ENCODE assay signal across 8 mouse cellular contexts in genomic region chr9:42183448-42183847, GRCm38 (mm10). TPM values are rescaled to one million over a fixed set of nuclear protein-coding genes. Genes with fewer than 3 reads are reported as not detected.
A peak's percentile ranks its signal among the peaks of the same experiment; 100 is the strongest.
DNase-seq lines count a peak whose midpoint lies in the region; ATAC-seq lines count a peak whose summit lies in the region.

No protein-coding gene starts in this region.

- H3K4me3 ChIP-seq in heart, embryonic 10.5 days: no peak overlapping the region
- no peak overlapping the region for H3K4me3 ChIP-seq in embryonic facial prominence, embryonic 15.5 days (replicated peaks)
- no peak overlapping the region for H3K4me3 ChIP-seq in midbrain, embryonic 13.5 days (replicated peaks)

- no peaks in the 10 kb centered on the region for H3K36me3 ChIP-seq in heart, embryonic 10.5 days
- no peaks in the 10 kb centered on the region for H3K36me3 ChIP-seq in embryonic facial prominence, embryonic 15.5 days
- no peaks in the 10 kb centered on the region for H3K36me3 ChIP-seq in midbrain, embryonic 13.5 days

- H3K4me2 ChIP-seq in embryonic facial prominence, embryonic 15.5 days (replicated peaks): no peak overlapping the region
- no peak overlapping the region for H3K4me2 ChIP-seq in midbrain, embryonic 13.5 days (replicated peaks)

- no peak overlapping the region for H3K27ac ChIP-seq in heart, embryonic 10.5 days
- peak overlapping the region; percentile 29; the same call in 1 of the 2 replicates for H3K27ac ChIP-seq in embryonic facial prominence, embryonic 15.5 days (replicated peaks)
- H3K27ac ChIP-seq in midbrain, embryonic 13.5 days: peak overlapping the region; percentile 73

- no peak overlapping the region for H3K9ac ChIP-seq in embryonic facial prominence, embryonic 15.5 days
- no peak overlapping the region for H3K9ac ChIP-seq in midbrain, embryonic 13.5 days (replicated peaks)

- ATAC-seq in embryonic facial prominence, embryonic 15.5 days (ENCODE audit: insufficient number of reproducible peaks, low FRiP score, low TSS enrichment, low read depth): no peak
- peak; percentile 69 for ATAC-seq in midbrain, embryonic 13.5 days

- H3K4me1 ChIP-seq in heart, embryonic 10.5 days: peaks cover 17% of the 10 kb centered on the region; the same call in 1 of the 2 replicates
- peaks cover 26% of the 10 kb centered on the region for H3K4me1 ChIP-seq in embryonic facial prominence, embryonic 15.5 days
- peaks cover 36% of the 10 kb centered on the region for H3K4me1 ChIP-seq in midbrain, embryonic 13.5 days (replicated peaks)

- DNase-seq in heart, adult 11 months: peak; percentile 97
- no peak for DNase-seq in heart, embryonic 10.5 days (ENCODE audit: low spot score)
- DNase-seq in heart, adult 9 months (ENCODE audit: low spot score in 2 of 2): peak; percentile 57 to 74
- peak; percentile 66 to 78 for DNase-seq in layer of hippocampus, postnatal 10 days (ENCODE audit: low spot score in 2 of 2)
- no peak for DNase-seq in thymus, postnatal 14 days
- no peak for DNase-seq in embryo, embryonic 10.5 days (ENCODE audit: low spot score)

- H3K9me3 ChIP-seq in heart, embryonic 10.5 days: no peaks in the 10 kb centered on the region
- H3K9me3 ChIP-seq in embryonic facial prominence, embryonic 15.5 days (replicated peaks): no peaks in the 10 kb centered on the region
- H3K9me3 ChIP-seq in midbrain, embryonic 13.5 days: no peaks in the 10 kb centered on the region

- whole genome bisulfite sequencing in heart, embryonic 10.5 days: 48% methylated on average over 5 of the region's 5 CpGs
- WGBS in embryonic facial prominence, embryonic 15.5 days: 31% methylated on average over 5 of the region's 5 CpGs
- 29% methylated on average over 5 of the region's 5 CpGs for WGBS in midbrain, embryonic 13.5 days

- H3K27me3 ChIP-seq in heart, embryonic 10.5 days (ENCODE audit: insufficient read depth, poor library complexity, severe bottlenecking): no peaks in the 10 kb centered on the region
- no peaks in the 10 kb centered on the region for H3K27me3 ChIP-seq in embryonic facial prominence, embryonic 15.5 days
- no peaks in the 10 kb centered on the region for H3K27me3 ChIP-seq in midbrain, embryonic 13.5 days

RNA-seq across cellular contexts. Expression of gene Sorl1, which starts 59.4 kb away (rescaled TPM):
- polyA plus RNA-seq in heart, embryonic 10.5 days (2016; fragmentation: Nextera tagmentation; extraction: Ambion mirVana): 6.8 and 12.6 TPM in 2 replicates
- polyA plus RNA-seq in embryonic facial prominence, embryonic 15.5 days (2015; fragmentation: Nextera tagmentation; extraction: Ambion mirVana): 8.3 and 8.5 TPM in 2 replicates
- 10 to 100 TPM; 79.0 to 86.0 TPM for total RNA-seq in layer of hippocampus, postnatal 10 days (2021)
- 5.4 and 6.1 TPM in 2 replicates for polyA plus RNA-seq in midbrain, embryonic 13.5 days (2015; fragmentation: Nextera tagmentation; extraction: Ambion mirVana)

Comparison
In these comparisons a context has a peak if more than half of its experiments do, and no peak if none do; other contexts are left out.
1. DNase-seq: peak in heart, adult 11 months (single experiment), heart, adult 9 months (2 of 2) and layer of hippocampus, postnatal 10 days (2 of 2); none in heart, embryonic 10.5 days (single experiment), thymus, postnatal 14 days (single experiment) and embryo, embryonic 10.5 days (single experiment).